Comparison of ENCODE assay signal across 18 mouse cellular contexts in genomic region chr10:12339704-12340558, GRCm38 (mm10).
DNase-seq lines count a peak whose midpoint lies in the region; ATAC-seq lines count a peak whose summit lies in the region.
"Had no signal": no experiment of that assay in that cellular context is flagged by ENCODE, and none has a peak within 500 bp of the region (broad histone marks: within the 10 kb centered on the region; RNA-seq: fewer than 3 reads in every experiment).

No protein-coding gene starts in this region.

- H3K9ac ChIP-seq in hindbrain, embryonic 16.5 days (ENCODE audit: low read depth, low read length) = no peak overlapping the region
- H3K9ac ChIP-seq in hindbrain, embryonic 12.5 days = no peak overlapping the region
- H3K9ac ChIP-seq in midbrain, embryonic 11.5 days (ENCODE audit: low read length) = no peak overlapping the region
- H3K9ac ChIP-seq in midbrain, embryonic 15.5 days = no peak overlapping the region
- H3K9ac ChIP-seq: intestine, embryonic 15.5 days; liver, postnatal 0 days had no signal

- peak; percentile 67 for ATAC-seq in hindbrain, embryonic 16.5 days
- ATAC-seq in hindbrain, embryonic 12.5 days (ENCODE audit: low FRiP score) = no peak
- no peak for ATAC-seq in midbrain, embryonic 11.5 days (ENCODE audit: low FRiP score)
- ATAC-seq in midbrain, embryonic 15.5 days (replicated peaks) = peak; percentile 54; the same call in 1 of the 2 replicates
- ATAC-seq: intestine, embryonic 15.5 days; liver, postnatal 0 days had no signal

- 52% methylated on average over 10 of the region's 10 CpGs for WGBS in hindbrain, embryonic 16.5 days
- WGBS in hindbrain, embryonic 12.5 days = 73% methylated on average over 10 of the region's 10 CpGs
- WGBS in midbrain, embryonic 11.5 days = 83% methylated on average over 10 of the region's 10 CpGs
- 88% methylated on average over 10 of the region's 10 CpGs for WGBS in midbrain, embryonic 10.5 days
- 69% methylated on average over 10 of the region's 10 CpGs for WGBS in midbrain, embryonic 15.5 days

- no peak overlapping the region for H3K4me2 ChIP-seq in hindbrain, embryonic 16.5 days (ENCODE audit: low read length)
- H3K4me2 ChIP-seq in hindbrain, embryonic 12.5 days (replicated peaks) = no peak overlapping the region
- H3K4me2 ChIP-seq in midbrain, embryonic 11.5 days = no peak overlapping the region
- H3K4me2 ChIP-seq in midbrain, embryonic 15.5 days = no peak overlapping the region
- H3K4me2 ChIP-seq: intestine, embryonic 15.5 days had no signal

- H3K27me3 ChIP-seq in hindbrain, embryonic 16.5 days (replicated peaks; ENCODE audit: control insufficient read depth, insufficient read depth, low read length) = no peaks in the 10 kb centered on the region
- no peaks in the 10 kb centered on the region for H3K27me3 ChIP-seq in hindbrain, embryonic 12.5 days
- H3K27me3 ChIP-seq in midbrain, embryonic 11.5 days (ENCODE audit: control insufficient read depth, insufficient read depth, low read length) = no peaks in the 10 kb centered on the region
- no peaks in the 10 kb centered on the region for H3K27me3 ChIP-seq in midbrain, embryonic 10.5 days (ENCODE audit: low read depth, poor library complexity, severe bottlenecking)
- no peaks in the 10 kb centered on the region for H3K27me3 ChIP-seq in midbrain, embryonic 15.5 days (replicated peaks)
- H3K27me3 ChIP-seq: intestine, embryonic 15.5 days had no signal

- H3K36me3 ChIP-seq in hindbrain, embryonic 16.5 days (ENCODE audit: control insufficient read depth, insufficient read depth, low read length) = no peaks in the 10 kb centered on the region
- H3K36me3 ChIP-seq in hindbrain, embryonic 12.5 days = no peaks in the 10 kb centered on the region
- H3K36me3 ChIP-seq in midbrain, embryonic 11.5 days (ENCODE audit: control insufficient read depth, insufficient read depth, low read length) = no peaks in the 10 kb centered on the region
- no peaks in the 10 kb centered on the region for H3K36me3 ChIP-seq in midbrain, embryonic 10.5 days
- no peaks in the 10 kb centered on the region for H3K36me3 ChIP-seq in midbrain, embryonic 15.5 days (replicated peaks)
- H3K36me3 ChIP-seq: intestine, embryonic 15.5 days; limb, embryonic 10.5 days had no signal

- H3K9me3 ChIP-seq in hindbrain, embryonic 16.5 days (ENCODE audit: control insufficient read depth, low read length) = no peaks in the 10 kb centered on the region
- H3K9me3 ChIP-seq in hindbrain, embryonic 12.5 days (replicated peaks) = no peaks in the 10 kb centered on the region
- H3K9me3 ChIP-seq in midbrain, embryonic 11.5 days (ENCODE audit: control insufficient read depth, low read length) = no peaks in the 10 kb centered on the region
- H3K9me3 ChIP-seq in midbrain, embryonic 10.5 days (replicated peaks) = no peaks in the 10 kb centered on the region
- no peaks in the 10 kb centered on the region for H3K9me3 ChIP-seq in midbrain, embryonic 15.5 days
- H3K9me3 ChIP-seq: intestine, embryonic 15.5 days; limb, embryonic 10.5 days; megakaryocyte, embryonic 14.5 days had no signal

- no peak overlapping the region for H3K4me3 ChIP-seq in hindbrain, embryonic 16.5 days (ENCODE audit: low read length)
- H3K4me3 ChIP-seq in hindbrain, embryonic 12.5 days = no peak overlapping the region
- no peak overlapping the region for H3K4me3 ChIP-seq in midbrain, embryonic 11.5 days (ENCODE audit: low read depth, low read length)
- no peak overlapping the region for H3K4me3 ChIP-seq in midbrain, embryonic 10.5 days
- no peak overlapping the region for H3K4me3 ChIP-seq in midbrain, embryonic 15.5 days
- H3K4me3 ChIP-seq: intestine, embryonic 15.5 days; limb, embryonic 10.5 days; megakaryocyte, embryonic 14.5 days had no signal

- no peaks in the 10 kb centered on the region; the same call in 1 of the 2 replicates for H3K4me1 ChIP-seq in hindbrain, embryonic 16.5 days (ENCODE audit: control insufficient read depth, insufficient read depth, low read depth, low read length)
- peaks cover 8% of the 10 kb centered on the region for H3K4me1 ChIP-seq in hindbrain, embryonic 12.5 days
- H3K4me1 ChIP-seq in midbrain, embryonic 11.5 days (ENCODE audit: control insufficient read depth, insufficient read depth, low read length) = no peaks in the 10 kb centered on the region
- no peaks in the 10 kb centered on the region for H3K4me1 ChIP-seq in midbrain, embryonic 10.5 days
- H3K4me1 ChIP-seq in midbrain, embryonic 15.5 days = peaks cover 9% of the 10 kb centered on the region; the same call in 1 of the 2 replicates
- H3K4me1 ChIP-seq: intestine, embryonic 15.5 days; limb, embryonic 10.5 days had no signal

- no peak overlapping the region for H3K27ac ChIP-seq in hindbrain, embryonic 16.5 days (ENCODE audit: low read depth, low read length)
- no peak overlapping the region for H3K27ac ChIP-seq in hindbrain, embryonic 12.5 days
- no peak overlapping the region for H3K27ac ChIP-seq in midbrain, embryonic 11.5 days (ENCODE audit: low read depth, low read length)
- H3K27ac ChIP-seq in midbrain, embryonic 10.5 days (replicated peaks) = no peak overlapping the region
- no peak overlapping the region for H3K27ac ChIP-seq in midbrain, embryonic 15.5 days
- H3K27ac ChIP-seq: intestine, embryonic 15.5 days; limb, embryonic 10.5 days had no signal

- peak; percentile 71 for DNase-seq in midbrain, embryonic 11.5 days (ENCODE audit: low spot score, missing footprints)
- DNase-seq in midbrain, embryonic 10.5 days (ENCODE audit: low spot score) = no peak
- no peak for DNase-seq in adrenal gland, postnatal 36 days
- no peak for DNase-seq in lung, postnatal 4 days
- DNase-seq: cerebellum, adult 9-11 months; gastrocnemius, postnatal 25 days; kidney, adult 9 months; kidney, postnatal 4 days; liver, postnatal 0 days; lung, postnatal 10 days; right cerebral cortex, postnatal 25 days; thymus, adult 18-20 months had no signal

Comparison
In these comparisons a context has a peak if more than half of its experiments do, and no peak if none do; other contexts are left out.
1. ATAC-seq: peak in hindbrain, embryonic 16.5 days (single experiment) and midbrain, embryonic 15.5 days (single experiment); none in hindbrain, embryonic 12.5 days (single experiment) and midbrain, embryonic 11.5 days (single experiment).